Mouse (Mus musculus): Measurements from ENCODE around the gene Relb.

GRCm38 (mm10) chr7:19565803-19566202 lies 63.4 kb downstream of the Relb start:
- TF ChIP-seq CTCF (IDR thresholded peaks at IDR 0.05; ENCODE audit: extremely low read depth, insufficient read depth, low read length) (no peak), POLR2A (IDR thresholded peaks at IDR 0.05; ENCODE audit: extremely low read depth, insufficient read depth, low read length) (no peak)
